Mouse (Mus musculus): ENCODE measurements around the gene Pou3f3.

- TF ChIP-seq EP300 (IDR thresholded peaks at IDR 0.05; ENCODE audit: low read depth) (no peak), CTCF (IDR thresholded peaks at IDR 0.05; ENCODE audit: low read depth) (peak; percentile 69)
These were observed 4.1 kb upstream of the Pou3f3 start for GRCm38 (mm10) chr1:42691202-42692170.
